Comparison of ENCODE assay signal across 1 mouse cellular context in genomic region chrX:9244603-9245336, GRCm38 (mm10).
TF ChIP-seq lines count a peak whose summit lies in the region.

No protein-coding gene starts in this region.

TF ChIP-seq in MEL, 35 proteins besides CTCF, POLR2A, EP300 and RAD21:
- TF ChIP-seq CHD1 (IDR thresholded peaks at IDR 0.05; ENCODE audit: low read depth, low read length) (no peak), USF1 (IDR thresholded peaks at IDR 0.05; ENCODE audit: low read depth, low read length) (no peak), ZC3H11A (IDR thresholded peaks at IDR 0.05; ENCODE audit: low read depth, low read length) (peak; percentile 39), MEF2A (IDR thresholded peaks at IDR 0.05; ENCODE audit: extremely low read depth, insufficient replicate concordance, low read depth, low read length, poor library complexity, severe bottlenecking) (0 out of 2 replicates have a peak, but pooled peaks have one; percentile 32), TCF12 (IDR thresholded peaks at IDR 0.05; ENCODE audit: low read depth, low read length) (peak; percentile 98), BHLHE40 (IDR thresholded peaks at IDR 0.05; ENCODE audit: borderline replicate concordance, low read depth, low read length) (peak; percentile 92), POLR2AphosphoS2 (IDR thresholded peaks at IDR 0.05; ENCODE audit: low read length) (0 out of 2 replicates have a peak, but pooled peaks have one; percentile 50), ZKSCAN1 (IDR thresholded peaks at IDR 0.05; ENCODE audit: low read depth, low read length) (no peak), ZMIZ1 (IDR thresholded peaks at IDR 0.05; ENCODE audit: low read depth, low read length) (peak; percentile 65; the same call in 1 of the 2 replicates), E2F4 (IDR thresholded peaks at IDR 0.05; ENCODE audit: borderline replicate concordance, low read depth, low read length) (peak; percentile 36; the same call in 1 of the 2 replicates), GATA1 (IDR thresholded peaks at IDR 0.05; ENCODE audit: low read depth, low read length) (peak; percentile 98), UBTF (IDR thresholded peaks at IDR 0.05; ENCODE audit: borderline replicate concordance, insufficient read depth, low read depth, low read length) (no peak), HCFC1 (IDR thresholded peaks at IDR 0.05; ENCODE audit: low read depth, low read length) (peak; percentile 48; the same call in 1 of the 2 replicates), TAL1 (IDR thresholded peaks at IDR 0.05; ENCODE audit: low read length) (peak; percentile 96), MAFK (IDR thresholded peaks at IDR 0.05; ENCODE audit: borderline replicate concordance, low read depth, low read length) (peak; percentile 93), JUND (IDR thresholded peaks at IDR 0.05; ENCODE audit: low read depth, low read length) (0 out of 2 replicates have a peak, but pooled peaks have one; percentile 32), POLR2AphosphoS5 (IDR thresholded peaks at IDR 0.05; ENCODE audit: borderline replicate concordance, low read depth, low read length) (no peak), NRF1 (IDR thresholded peaks at IDR 0.05; ENCODE audit: insufficient read depth, low read depth, low read length, poor library complexity, severe bottlenecking) (no peak), RCOR1 (IDR thresholded peaks at IDR 0.05; ENCODE audit: low read depth, low read length) (peak; percentile 79), ELF1 (IDR thresholded peaks at IDR 0.05; ENCODE audit: low read depth, low read length) (no peak), MXI1 (IDR thresholded peaks at IDR 0.05; ENCODE audit: low read depth, low read length) (peak; percentile 83), MYC (IDR thresholded peaks at IDR 0.05; ENCODE audit: low read depth, low read length) (peak; percentile 89), ETS1 (IDR thresholded peaks at IDR 0.05; ENCODE audit: low read depth, low read length) (peak; percentile 98), GABPA (IDR thresholded peaks at IDR 0.05; ENCODE audit: low read depth, low read length) (0 out of 2 replicates have a peak, but pooled peaks have one; percentile 4), TBP (IDR thresholded peaks at IDR 0.05; ENCODE audit: low read depth, low read length) (no peak), CHD2 (IDR thresholded peaks at IDR 0.05; ENCODE audit: low read length) (peak; percentile 83), NELFE (IDR thresholded peaks at IDR 0.05; ENCODE audit: low read depth, low read length) (no peak), USF2 (IDR thresholded peaks at IDR 0.05; ENCODE audit: borderline replicate concordance in 1 of 2, insufficient read depth in 1 of 2, low read depth in 1 of 2, low read length in 2 of 2) (no peak), ZNF384 (IDR thresholded peaks at IDR 0.05; ENCODE audit: low read depth, low read length) (peak; percentile 79), MAX (IDR thresholded peaks at IDR 0.05; ENCODE audit: low read length) (peak; percentile 66), SMC3 (IDR thresholded peaks at IDR 0.05; ENCODE audit: low read depth, low read length) (no peak), KAT2A (conservative IDR thresholded peaks at IDR 0.05; ENCODE audit: low read depth, low read length) (no peak; the same call in 1 of the 2 replicates), MAZ (IDR thresholded peaks at IDR 0.05; ENCODE audit: low read depth, low read length) (peak; percentile 73; the same call in 1 of the 2 replicates), MYB (IDR thresholded peaks at IDR 0.05; ENCODE audit: low read depth, low read length) (peak; percentile 85), SIN3A (IDR thresholded peaks at IDR 0.05; ENCODE audit: low read length) (peak; percentile 95)
TF ChIP-seq in MEL: peak in this region for 23.
